Mouse (Mus musculus) splenic B cell, adult 2 months (primary cell): Measurements from ENCODE around the gene Hrc.
"Not testable (repeated sequence)": the region's sequence is repeated elsewhere in the genome, so short reads cannot be mapped to it uniquely, and the experiment has no call there.

Source experiments
- DNase-seq: peaks from one replicate; pipeline ENCODE4 v3.0.0-alpha.2; 2011; ENCODE audit warnings: low read depth, low spot score
- H3K27me3 ChIP-seq: 2 replicates; pipeline ENCODE4 v1.6.1; 2012; ENCODE audit warnings: mild to moderate bottlenecking, low read length, moderate library complexity, mixed read lengths; ENCODE audit not compliant: control insufficient read depth, poor library complexity, insufficient read depth, severe bottlenecking
- H3K36me3 ChIP-seq: 2 replicates; pipeline ENCODE4 v1.6.1; 2012; ENCODE audit warnings: mild to moderate bottlenecking, low read length, moderate library complexity, mixed read lengths; ENCODE audit not compliant: control insufficient read depth, poor library complexity, insufficient read depth, severe bottlenecking

Hrc gene

DNA sequence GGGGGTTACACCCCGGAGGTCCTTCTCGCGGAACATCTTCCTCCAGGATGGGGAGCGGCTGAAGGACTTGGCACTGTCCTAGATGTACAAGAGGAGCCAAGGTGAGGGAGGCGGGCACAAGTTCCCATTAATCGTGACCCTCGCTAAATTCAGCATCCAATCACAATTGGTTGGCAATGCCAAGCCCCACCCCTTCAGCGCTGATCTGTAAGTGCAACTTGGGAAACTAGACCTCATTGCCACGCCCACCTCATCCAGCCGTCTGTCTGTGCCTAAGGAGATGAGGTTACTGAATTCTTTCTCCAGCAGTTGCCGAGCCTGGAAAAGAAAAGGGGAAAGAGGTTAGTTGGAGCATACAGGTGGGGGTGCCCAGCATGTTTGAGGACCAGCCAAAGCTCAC is 5.6 kb downstream of the Hrc start:
- H3K27me3 ChIP-seq: no peaks in the 10 kb centered on the region
- no peaks in the 10 kb centered on the region for H3K36me3 ChIP-seq
- DNase-seq: peak; percentile 30

- no peaks in the 10 kb centered on the region for H3K27me3 ChIP-seq
- H3K36me3 ChIP-seq: no peaks in the 10 kb centered on the region
- peak; percentile 88 for DNase-seq
Measured at GRCm38 (mm10) chr7:45341303-45341702, 6.2 kb downstream of the Hrc start.

DNA sequence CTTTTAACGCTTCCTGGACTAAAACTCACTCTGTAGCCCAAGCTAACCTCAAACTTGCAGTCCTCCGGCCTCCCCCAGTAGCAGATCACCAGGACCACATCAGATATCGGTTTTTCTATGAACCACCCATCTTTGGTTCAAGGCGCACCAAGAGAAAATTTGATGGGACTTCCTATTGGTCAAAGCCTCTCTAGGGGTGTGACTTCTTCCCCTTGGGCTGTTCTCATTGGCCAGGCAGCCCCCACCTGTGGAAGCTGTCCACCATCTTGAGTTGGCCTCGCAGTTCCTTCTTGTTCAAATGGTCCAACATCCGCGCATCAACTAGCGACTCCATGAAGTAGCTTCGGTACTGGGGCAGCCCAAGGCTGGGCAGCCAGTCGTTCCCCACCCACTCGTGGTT is 7.0 kb downstream of the Hrc start:
- DNase-seq: no peak
- no peaks in the 10 kb centered on the region for H3K27me3 ChIP-seq
- no peaks in the 10 kb centered on the region for H3K36me3 ChIP-seq

DNA sequence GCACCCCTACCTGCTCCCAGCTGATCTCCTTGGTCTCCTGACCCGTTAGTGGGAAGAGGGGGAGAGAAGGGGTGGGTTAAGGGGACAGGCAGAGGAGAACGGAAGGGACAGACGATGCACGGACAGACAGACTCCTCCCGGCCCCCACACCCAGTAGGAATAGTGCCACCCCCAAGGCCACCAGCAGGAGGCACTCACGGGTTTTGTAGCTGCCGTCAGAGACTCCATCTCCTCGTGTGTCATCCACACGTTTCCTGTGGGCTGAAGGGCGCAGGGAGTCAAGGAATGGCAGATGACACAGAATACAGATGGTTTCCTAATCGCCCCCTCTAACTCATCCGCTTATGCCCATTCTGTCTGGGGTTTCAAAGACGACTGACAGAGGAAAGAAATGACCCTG is 8.5 kb downstream of the Hrc start:
- DNase-seq: no peak
- Histone ChIP-seq H3K27me3 (no peaks in the 10 kb centered on the region), H3K36me3 (no peaks in the 10 kb centered on the region)

- H3K27me3 ChIP-seq: no peaks in the 10 kb centered on the region
- DNase-seq: no peak
- H3K36me3 ChIP-seq: no peaks in the 10 kb centered on the region
Measured at GRCm38 (mm10) chr7:45346905-45347304, 11.8 kb downstream of the Hrc start.

DNA sequence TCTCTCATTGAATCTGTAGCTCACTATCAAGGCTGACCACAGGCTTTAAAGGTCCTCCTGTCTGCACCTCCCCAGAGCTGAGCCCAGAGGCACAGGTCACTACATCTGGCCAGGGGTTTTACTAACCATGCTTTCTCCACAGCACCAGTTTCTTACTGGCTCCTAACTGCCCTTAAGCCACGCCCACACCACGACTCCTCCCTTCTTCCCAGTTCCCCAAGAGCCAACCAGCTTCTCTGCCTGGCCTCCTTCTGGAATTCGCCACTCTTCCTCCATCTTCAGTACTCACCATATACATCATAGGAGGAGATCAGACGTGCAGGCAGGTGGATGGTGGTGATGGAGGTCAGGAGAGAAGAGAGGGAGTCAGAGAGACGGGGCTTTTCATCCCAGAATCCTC is 18.0 kb downstream of the Hrc start:
- Histone ChIP-seq H3K27me3 (no peaks in the 10 kb centered on the region), H3K36me3 (no peaks in the 10 kb centered on the region)
- no peak for DNase-seq

DNA sequence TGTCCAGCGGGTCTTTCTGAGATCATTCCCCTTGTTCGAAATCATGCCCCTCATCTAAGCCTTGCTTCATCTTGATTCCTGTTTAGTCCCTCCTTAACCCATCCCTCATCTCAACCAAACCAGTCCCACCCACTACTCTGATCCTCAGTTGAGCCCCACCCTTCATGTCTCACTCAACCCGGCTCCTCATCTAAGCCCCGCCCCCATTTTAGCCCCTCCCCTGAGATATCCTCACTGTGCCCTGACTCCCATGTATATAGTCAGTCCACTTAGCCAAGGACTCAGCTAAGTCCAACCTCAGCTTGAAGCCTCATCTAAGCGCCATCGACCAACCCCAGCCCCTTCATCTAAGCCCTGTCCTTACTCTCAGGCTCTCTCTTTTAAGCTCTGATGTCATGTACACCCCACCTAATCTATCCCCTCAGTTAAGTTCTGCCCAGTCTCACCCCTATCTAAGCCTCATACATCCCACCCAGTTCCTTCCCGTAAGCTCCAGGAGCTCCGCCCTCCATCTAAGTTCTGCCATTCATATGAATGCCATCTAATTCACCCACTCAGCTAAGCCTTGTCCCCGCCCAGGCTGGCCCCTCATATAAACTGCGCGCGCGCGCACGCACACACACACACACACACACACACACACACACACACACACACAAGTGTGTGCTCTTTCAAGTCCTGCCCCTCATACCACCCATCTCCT is 20.4 kb downstream of the Hrc start:
- no peaks in the 10 kb centered on the region for H3K36me3 ChIP-seq
- H3K27me3 ChIP-seq: no peaks in the 10 kb centered on the region
- no peak for DNase-seq

- DNase-seq: no peak
- Histone ChIP-seq H3K36me3 (no peaks in the 10 kb centered on the region), H3K27me3 (no peaks in the 10 kb centered on the region)
Measured at GRCm38 (mm10) chr7:45356087-45356486, 21.0 kb downstream of the Hrc start.

DNA sequence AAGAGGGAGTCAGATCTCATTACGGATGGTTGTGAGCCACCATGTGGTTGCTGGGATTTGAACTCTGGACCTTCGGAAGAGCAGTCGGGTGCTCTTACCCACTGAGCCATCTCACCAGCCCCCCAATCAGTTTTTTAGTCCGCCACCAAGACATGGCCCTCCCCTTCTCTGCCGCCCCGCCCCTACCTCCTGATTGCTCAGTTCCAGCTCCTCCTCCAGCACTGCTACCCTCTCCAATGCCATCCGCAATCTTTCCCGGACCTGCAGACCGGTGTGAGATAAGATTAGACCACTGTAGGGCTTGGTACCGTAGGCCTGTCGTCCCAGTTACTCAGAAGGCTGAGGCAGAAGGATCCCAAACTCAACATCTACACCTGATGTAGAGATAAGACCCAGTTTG is 24.0 kb downstream of the Hrc start:
- H3K27me3 ChIP-seq, H3K36me3 ChIP-seq, DNase-seq: not testable (repeated sequence)

DNA sequence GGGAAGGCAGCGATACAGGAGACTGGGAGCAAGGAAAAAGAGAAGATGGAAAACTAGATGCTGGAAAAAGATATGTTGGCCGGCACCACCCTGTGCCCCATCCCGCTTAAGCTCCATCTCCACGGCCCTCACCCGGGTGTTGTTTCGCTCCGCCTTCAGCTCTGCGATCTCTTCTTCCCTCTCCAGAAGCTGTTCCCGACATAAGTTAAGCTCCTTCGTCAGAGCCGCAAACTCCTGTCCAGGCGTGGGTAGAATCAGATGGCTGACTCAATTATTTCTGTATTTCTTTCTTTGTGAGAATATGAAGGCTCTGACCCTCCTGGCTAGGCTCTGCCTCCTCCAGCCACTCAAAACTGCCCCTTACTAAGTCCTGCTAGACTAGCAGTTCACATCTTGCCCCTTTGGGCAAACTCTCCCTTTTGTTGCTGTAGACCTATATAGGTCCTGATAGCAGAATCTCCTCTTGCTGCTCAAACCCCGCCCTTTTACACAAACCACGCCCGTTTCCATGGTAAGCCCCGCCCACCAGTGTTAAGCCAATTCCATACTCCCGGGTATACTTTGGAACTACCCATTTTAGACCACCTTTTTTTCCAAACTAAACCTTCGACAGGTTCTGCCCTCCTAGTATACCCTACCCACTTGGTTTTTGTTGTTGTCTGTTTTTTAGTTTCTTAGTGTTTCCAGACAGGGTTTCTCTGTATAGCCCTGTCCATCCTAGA is 25.5 kb downstream of the Hrc start:
- no peak for DNase-seq
- Histone ChIP-seq H3K36me3 (no peaks in the 10 kb centered on the region), H3K27me3 (no peaks in the 10 kb centered on the region)

GRCm38 (mm10) chr7:45361243-45361804 is 26.2 kb downstream of the Hrc start:
- DNase-seq: peak; percentile 90

DNA sequence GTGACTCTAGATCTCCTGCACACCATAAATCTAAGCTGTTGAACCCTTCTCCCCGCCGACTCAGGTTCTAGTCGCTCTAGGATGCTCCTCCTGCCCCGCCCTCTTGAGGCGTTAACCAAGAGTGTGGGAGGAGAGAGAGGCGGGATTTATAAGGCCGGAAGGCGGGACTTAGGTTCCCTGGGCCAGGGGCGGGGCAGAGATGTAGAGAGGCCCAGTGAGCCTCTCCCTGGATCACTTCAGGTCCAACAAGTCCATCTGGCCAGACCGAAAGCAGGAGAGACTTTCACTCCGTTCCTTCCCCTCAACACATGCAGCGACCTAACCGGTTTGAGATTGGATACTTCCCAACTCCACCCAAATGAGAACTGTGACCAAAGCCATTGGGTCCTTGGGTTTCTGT is 27.7 kb downstream of the Hrc start:
- peak; percentile 73 for DNase-seq
- no peaks in the 10 kb centered on the region for H3K27me3 ChIP-seq
- H3K36me3 ChIP-seq: no peaks in the 10 kb centered on the region

More at GRCm38 (mm10) chr7:45361243-45361804, 26.2 kb downstream of the Hrc start:
- no peaks in the 10 kb centered on the region for H3K36me3 ChIP-seq
- H3K27me3 ChIP-seq: no peaks in the 10 kb centered on the region

GRCm38 (mm10) chr7:45363983-45364382 is 28.9 kb downstream of the Hrc start:
- Histone ChIP-seq H3K27me3 (no peaks in the 10 kb centered on the region), H3K36me3 (no peaks in the 10 kb centered on the region)
- no peak for DNase-seq

DNA sequence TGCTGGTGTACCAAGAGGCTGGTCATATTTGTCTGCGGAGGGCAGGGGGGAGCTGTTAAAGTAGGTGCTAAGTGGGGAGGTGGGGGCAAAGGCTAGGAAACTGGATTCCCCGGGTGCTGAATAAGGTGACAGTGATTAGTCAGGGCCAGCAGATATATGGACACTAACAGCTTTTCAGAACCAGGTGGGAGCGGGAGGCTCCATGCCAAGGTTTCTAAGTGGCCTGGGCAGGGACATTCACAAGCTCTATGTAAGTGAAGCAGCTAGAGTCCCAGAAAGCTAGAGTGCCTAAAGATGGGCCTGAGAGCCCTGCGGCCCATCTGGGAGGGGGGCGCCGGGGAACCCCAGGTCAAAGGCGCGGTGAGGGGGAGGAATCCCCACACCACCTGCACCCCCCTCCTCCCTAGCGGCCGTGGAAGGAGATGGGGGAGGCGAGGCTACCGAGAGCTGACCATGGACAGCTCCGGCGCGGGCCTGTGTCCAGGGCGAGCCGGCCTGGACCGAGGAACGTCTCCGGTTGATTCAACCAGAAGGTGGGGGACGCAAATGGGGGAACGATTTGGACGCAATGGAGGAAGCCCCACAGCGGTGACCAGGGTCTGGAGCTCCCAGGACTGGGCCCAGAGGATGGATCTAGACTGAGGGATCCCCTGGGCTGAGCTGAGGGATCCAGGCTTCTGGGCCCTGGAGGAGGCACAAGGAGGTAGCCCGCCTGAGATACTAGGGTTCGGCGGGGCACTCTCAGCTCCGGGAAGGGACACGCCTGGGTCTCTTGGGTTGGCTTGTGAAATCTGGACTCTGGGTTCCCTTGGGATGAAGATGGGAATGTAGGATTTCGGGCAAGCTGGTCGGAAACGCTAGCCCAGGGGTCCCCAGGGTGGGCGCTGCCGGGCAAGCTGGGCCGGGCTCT is 30.9 kb downstream of the Hrc start:
- H3K36me3 ChIP-seq: no peaks in the 10 kb centered on the region
- DNase-seq: no peak

DNA sequence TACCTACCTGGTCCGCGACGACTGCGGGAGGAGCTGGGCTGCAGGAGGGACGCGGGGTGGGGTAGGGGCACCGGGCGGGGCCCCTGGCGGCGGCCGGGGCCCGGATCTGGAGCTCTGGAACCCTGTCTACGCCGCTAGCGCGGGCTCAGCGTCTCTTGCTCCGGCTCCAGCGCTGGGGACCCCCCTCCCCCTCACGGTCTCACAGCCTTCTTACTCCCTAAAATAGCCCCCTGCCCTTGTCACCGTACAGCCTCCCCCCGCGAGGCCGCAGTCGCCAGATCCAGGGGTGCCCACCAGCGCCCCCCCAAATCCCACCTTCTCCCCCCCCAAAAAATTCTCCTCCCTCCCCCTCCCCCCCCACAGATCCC is 31.5 kb downstream of the Hrc start, which contains the start of gene Ppfia3:
Gene Ppfia3 (minus strand): TSS at position 368 of the 368 bp plus-strand sequence.
- Histone ChIP-seq H3K36me3 (no peaks in the 10 kb centered on the region), H3K27me3 (no peaks in the 10 kb centered on the region)
- DNase-seq: no peak

More for the DNA sequence above, 30.9 kb downstream of the Hrc start:
- no peaks in the 10 kb centered on the region for H3K27me3 ChIP-seq
